Mouse (Mus musculus) ES-Bruce4 (cell line): ENCODE results near the gene Podnl1.

Experiments
- CTCF ChIP-seq: IDR thresholded peaks from one replicate; pipeline ENCODE4 v1.8.1; 2011; ENCODE audit warnings: low read depth, low read length
- EP300 ChIP-seq: IDR thresholded peaks from 2 replicates; pipeline ENCODE4 v1.6.1; 2011; ENCODE audit warnings: low read depth, low read length; ENCODE audit not compliant: insufficient read depth
- POLR2A ChIP-seq: IDR thresholded peaks from one replicate; pipeline ENCODE4 v1.8.1; 2011; ENCODE audit warnings: low read length; ENCODE audit not compliant: insufficient read depth

- TF ChIP-seq POLR2A (no peak), CTCF (no peak), EP300 (no peak)
Observed at GRCm38 (mm10) chr8:84087821-84088220, 38.0 kb upstream of the Podnl1 start.
